Mouse (Mus musculus) stomach, postnatal 0 days (tissue): Measurements from ENCODE around the gene Xpnpep2.

Experiments used
- CTCF ChIP-seq: IDR thresholded peaks from 2 replicates; pipeline ENCODE4 v1.5.1; 2016; ENCODE audit warnings: antibody characterized with exemption, low read depth, mild to moderate bottlenecking, moderate library complexity
- EP300 ChIP-seq: optimal IDR thresholded peaks from 2 replicates; pipeline ENCODE3; 2016; ENCODE audit warnings: antibody characterized with exemption

- TF ChIP-seq EP300: no peak
- no peak for TF ChIP-seq CTCF
Observed at GRCm38 (mm10) chrX:48119294-48119693, 10.8 kb downstream of the Xpnpep2 start.
